Mouse (Mus musculus): Measurements from ENCODE around the gene Mocs3.

The Mocs3 gene

DNA sequence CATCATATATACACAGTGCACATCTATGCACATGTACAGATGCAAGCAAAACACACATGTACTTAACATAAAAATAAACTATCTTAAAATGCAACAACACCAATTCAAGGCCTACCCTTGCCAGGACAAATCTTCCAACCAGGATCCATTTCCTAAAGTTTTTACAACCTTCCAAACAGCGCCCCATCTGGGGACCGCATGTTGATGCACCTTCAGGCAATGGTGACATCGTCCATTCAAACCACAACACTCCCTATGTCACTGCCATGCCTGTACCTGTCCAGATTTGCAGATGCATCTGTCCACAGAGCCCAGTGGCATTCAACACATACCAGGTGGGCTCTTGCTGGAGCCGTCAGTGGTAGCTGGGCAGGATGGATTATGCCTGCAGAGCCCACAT is 12.9 kb downstream of the Mocs3 start:
- no peak for DNase-seq

GRCm38 (mm10) chr2:168245571-168245970 is 15.1 kb downstream of the Mocs3 start:
- no peak for DNase-seq

DNA sequence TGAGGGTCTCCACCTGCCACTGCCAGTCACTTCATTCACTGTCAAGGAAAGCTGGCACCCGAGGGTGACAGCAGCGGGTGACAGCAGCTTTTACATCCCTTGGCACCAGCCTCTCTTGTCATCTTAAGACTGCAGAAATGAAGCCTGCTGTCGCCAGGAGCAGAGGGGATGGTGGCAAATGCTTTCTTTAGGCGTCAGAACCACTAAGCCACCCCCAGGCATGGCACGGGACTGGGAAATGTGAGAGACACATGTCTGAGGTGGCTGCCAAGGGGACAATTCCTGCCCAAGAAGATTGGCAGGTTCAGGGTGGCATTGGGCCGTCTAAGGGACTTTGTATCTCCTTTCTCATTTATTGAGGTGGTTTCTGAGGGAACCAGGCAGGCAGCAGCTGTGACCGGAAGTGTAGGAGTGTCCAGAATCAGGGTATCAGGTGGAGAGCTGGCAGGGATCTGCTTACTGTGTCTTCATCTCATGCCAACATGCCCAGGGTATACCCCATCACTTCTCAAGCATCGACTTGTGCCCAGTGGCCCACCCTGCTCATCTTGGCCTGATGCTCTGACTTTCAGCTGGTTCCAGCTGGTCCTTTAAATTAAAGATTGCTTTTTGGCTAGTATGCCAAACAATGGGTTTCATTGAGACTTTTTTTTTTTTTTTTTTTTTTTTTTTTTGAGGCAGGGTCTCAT is 17.9 kb downstream of the Mocs3 start:
- DNase-seq, result no peak

DNA sequence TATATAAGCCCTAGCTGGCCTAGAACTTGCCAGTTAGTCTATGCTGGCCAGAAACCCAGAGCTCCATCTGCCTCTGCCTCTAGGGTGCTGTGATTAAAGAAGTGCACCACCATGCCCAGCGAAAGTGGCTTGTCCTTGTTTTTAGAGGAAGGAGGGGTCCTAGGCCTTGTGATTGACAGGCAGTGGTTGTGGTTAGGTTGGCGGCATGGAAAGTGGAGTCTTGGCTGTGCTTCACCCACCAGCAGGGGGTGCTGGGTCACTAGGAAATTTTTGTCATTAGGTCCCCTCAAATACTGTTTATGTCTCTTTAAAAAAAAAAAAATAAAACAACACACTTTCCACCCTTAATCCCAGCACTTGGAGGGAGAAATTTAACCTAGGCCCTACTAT is 18.4 kb downstream of the Mocs3 start:
- DNase-seq, result peak; percentile 32

- peak; percentile 88 for DNase-seq
Observed at GRCm38 (mm10) chr2:168250270-168250669, 19.8 kb downstream of the Mocs3 start.

DNA sequence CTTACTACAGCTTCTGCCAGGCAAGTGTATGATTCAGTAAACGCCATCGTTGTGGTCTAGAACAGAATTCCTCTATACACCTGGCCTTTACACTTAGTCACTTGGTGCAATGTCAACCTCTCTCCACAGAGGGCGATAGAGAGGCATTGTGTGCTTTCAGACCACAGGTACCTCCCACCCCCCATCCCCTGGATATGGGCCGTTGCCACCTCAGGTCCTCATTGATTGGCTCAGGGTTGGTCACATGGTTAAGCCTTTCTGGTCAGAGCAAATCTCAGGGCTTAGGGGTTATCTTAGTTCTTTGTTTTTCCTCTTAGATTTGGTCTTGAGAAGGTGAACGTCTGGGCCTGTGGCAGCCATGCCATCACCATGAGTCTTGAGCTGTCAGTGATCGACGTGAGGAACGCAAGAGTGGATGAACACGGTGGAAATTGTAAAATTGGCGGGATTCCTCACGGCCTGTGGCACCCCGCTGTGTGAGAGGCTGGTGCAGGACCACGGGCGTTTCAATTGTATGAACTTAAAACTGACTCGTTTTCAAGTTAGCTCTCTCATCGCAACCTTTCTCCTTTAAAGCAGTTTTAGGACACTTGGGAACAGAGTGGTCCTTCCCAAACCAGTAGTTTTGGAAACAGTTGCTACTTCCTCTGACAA is 22.3 kb downstream of the Mocs3 start:
- DNase-seq, result peak; percentile 40

DNA sequence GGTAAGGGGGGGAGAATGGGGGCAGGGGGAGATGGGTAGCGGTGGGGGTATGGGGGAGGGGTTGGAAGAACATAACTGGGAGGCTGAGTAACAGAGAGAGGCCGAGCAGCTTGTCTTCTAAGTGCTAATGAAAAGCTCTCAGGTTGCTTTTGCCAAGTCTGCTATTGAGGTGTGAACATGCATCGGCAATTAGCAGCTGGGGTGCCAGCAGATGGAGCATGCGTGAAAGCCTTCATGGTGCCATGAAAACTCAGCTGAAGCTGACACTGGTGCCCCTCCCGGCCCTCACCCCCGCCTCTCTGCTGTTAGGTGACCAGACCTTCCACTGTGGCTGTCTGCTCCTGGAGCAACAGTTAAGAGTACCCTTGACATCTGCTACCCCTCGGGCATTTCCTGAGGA is 23.4 kb downstream of the Mocs3 start:
- DNase-seq, result peak; percentile 35

DNA sequence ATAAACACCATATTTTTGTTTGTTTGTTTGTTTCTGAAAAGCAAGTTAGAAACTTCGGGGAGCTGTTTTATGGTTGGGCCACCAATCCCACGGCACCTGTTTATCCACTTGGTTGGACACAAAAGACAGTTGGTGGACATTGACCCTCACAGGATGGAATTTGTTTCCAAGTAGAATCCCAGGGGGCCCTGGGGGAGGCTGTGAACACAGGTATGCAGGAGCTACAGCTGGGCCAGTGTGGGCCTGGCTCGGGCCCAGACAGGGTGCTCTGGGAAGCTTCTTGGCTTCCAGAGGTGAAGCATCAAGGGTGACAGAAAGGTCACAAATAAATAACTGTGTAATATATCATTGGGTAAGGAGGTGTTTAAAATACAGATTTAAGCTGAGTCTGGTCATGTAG is 26.1 kb downstream of the Mocs3 start:
- no peak for DNase-seq

GRCm38 (mm10) chr2:168257188-168257587 is 26.8 kb downstream of the Mocs3 start:
- no peak for DNase-seq

GRCm38 (mm10) chr2:168259046-168259445 is 28.6 kb downstream of the Mocs3 start:
- DNase-seq, result no peak

DNA sequence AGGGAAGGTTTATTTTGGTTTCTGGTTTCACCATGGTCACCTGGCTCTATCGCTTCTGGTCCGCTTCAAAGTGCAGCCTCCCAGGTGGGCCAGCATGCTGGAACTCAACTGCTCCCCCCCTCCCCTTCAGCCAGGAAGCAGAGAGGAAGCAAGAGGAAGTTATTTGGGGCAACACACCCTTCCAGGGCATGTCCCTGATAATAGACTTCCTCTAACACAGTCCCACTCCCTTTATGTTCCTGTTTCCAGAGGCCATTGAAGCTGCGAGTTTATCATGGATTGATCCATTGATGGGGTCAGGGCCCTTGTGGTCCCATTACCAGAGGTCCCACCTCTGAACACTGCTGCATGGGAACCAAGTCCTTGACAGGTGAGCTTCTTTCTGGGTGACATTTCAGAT is 29.7 kb downstream of the Mocs3 start:
- no peak for DNase-seq

- peak; percentile 64 for DNase-seq
Observed at GRCm38 (mm10) chr2:168260900-168261299, 30.5 kb downstream of the Mocs3 start.

DNA sequence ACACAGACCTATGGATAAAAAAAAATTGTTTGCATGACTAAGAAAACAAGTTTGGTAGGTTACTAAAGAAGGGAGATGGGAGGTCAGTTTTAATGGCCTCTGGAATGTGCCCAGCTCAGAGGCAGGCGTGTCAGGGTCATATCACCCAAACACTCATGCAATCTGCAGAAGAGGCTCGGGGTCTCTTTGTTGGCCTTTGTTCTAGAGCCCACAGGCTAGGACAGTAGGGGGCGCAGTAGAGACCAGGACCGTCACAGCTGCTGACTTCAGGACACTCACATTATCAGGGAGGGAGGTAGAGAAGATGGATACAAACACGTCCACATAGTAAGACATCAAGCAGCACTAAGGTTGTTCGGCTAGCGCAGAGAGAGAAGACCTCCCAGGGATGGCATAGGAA is 37.6 kb downstream of the Mocs3 start:
- no peak for DNase-seq

GRCm38 (mm10) chr2:168273387-168273786 is 43.0 kb downstream of the Mocs3 start:
- no peak for DNase-seq

DNA sequence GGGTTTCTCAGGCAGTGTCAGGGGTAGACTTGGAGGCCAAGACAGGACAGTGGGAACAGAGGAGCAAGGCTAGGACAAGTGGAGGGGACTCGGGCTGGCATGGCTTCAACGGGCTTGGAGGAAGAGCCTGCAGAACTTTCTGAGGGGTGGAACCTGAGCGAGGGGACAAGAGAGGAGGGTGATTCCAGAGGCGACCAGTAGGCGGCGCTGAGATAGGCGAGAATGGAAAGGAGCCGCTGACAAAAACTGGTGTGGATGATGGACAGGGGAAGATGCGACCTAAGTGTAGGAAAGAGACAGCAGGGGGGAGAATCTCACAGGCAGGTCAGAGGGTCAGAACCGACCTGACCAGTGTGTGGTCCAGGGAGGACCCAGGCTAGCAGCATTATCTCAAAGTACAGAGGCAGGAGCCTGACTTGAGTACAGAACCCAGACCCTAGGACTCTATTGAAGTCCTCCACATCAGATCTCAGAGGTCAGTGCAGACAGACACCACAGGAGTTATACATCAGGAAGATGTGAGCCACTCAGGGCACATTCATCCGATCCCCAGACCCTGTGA is 44.0 kb downstream of the Mocs3 start:
- DNase-seq, result peak; percentile 84

DNA sequence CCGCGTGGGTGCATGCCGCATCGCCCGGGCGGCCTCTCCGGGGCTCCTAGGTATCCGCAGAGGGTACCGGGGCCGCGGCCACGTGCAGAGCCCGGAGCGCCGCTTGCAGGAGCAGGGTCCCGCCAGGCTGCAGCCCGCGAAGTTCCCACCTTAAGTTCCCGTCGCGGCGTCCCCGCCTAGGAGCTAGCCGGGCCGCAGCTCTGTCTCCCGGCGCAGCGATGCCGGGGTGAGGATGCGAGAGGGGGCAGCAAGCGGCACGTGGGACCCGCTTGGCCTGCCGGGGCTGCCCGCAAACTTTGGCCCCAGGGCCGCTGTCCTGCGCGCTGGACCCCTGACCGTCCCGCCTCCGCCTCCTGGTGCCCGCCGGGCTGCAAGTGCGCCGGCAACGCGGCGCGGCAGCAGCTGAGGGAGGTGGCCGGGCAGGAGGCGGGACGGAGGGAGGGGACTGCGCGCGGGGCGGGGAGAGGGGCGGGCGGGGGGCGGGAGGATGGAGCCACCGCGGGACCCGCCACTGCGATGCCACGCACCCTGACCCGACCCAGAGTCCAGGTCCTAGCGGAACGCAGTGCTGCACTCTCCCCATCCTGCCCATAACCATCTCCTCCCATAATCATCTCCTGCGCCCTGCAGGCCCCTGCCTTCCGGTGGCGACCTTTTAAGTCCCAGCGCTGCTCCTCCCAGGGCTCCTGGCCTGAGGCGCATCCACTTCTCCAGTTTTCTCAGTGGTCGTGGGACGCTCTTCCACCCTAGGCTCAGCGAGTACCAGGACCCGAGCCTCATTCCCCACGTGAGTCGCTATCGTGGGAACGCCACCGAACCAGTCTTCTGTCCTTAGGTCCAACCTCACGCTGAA is 50.5 kb downstream of the Mocs3 start:
- DNase-seq, result peak; percentile 42

DNA sequence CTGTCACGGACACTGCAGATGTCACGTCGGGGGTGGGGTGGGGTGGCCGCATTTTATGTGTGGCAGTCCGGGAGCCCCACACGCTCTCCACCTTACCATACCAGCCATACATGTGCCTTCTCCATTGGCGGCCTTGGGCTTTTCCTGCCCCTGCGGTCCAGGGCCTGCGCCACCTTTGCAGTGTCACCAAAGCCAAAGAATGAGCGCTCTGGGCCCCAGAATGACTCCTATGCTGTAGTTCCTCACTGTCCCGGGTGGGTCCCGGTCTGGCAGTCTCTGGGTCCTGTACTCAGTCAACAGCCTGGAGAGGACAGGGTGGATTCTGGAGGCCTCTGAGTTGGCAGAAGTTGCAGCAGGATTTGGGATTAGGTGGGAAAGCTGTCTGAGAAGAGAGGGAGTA is 51.2 kb downstream of the Mocs3 start, which contains the start of gene Kcng1:
Kcng1 (minus strand) TSS at position 155 of the 400 bp plus-strand sequence.
- no peak for DNase-seq
